Mouse (Mus musculus) fibroblast of lung, adult 2 months (primary cell): ENCODE results near the gene Il34.

Experiments used
- DNase-seq: peaks from one replicate; pipeline ENCODE4 v3.0.0-alpha.2; 2011; ENCODE audit warnings: low read depth

The Il34 gene

GRCm38 (mm10) chr8:110733036-110733435 is 72.7 kb downstream of the Il34 start:
- DNase-seq = no peak

GRCm38 (mm10) chr8:110731346-110731859 is 74.3 kb downstream of the Il34 start:
- no peak for DNase-seq

GRCm38 (mm10) chr8:110726893-110727292 is 78.8 kb downstream of the Il34 start:
- no peak for DNase-seq

DNA sequence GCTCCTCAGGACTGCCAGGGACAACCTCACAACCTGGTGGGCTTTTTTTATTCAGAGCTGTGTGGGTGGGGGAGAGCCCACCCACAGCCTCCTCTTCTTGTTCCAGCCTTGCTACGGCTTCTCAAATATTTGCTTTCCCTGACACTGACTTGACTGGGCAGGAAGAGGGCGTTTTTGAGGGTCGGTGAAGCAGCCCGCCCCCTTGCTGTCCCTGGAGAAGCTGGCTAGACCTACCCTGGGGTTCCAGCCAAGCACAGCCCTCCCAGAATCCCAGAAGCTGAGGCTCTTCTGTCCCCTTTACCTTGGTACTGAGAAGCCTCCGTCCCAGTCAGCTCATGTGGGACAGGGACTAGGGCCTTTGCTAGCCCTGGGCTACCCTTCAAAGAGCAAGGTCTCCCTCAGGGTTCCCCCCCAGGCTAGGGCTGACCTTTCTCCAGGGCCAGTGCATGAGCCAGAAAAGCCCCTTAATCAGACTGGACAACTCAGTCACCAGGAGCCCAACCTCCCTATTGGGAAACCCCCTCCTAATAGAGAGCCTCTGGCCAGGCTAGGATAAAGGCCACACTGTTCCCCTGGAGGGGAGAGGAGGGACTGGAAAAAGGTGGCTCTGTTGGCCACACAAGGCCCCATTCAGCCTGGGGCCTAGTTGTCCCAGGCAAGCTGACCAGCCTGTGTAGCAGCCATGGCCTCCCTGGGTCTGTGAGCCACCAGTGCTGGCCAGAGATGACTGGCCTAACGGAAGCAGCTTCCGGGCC is 80.5 kb downstream of the Il34 start:
- DNase-seq = peak; percentile 70

GRCm38 (mm10) chr8:110724493-110724892 is 81.2 kb downstream of the Il34 start:
- no peak for DNase-seq

DNA sequence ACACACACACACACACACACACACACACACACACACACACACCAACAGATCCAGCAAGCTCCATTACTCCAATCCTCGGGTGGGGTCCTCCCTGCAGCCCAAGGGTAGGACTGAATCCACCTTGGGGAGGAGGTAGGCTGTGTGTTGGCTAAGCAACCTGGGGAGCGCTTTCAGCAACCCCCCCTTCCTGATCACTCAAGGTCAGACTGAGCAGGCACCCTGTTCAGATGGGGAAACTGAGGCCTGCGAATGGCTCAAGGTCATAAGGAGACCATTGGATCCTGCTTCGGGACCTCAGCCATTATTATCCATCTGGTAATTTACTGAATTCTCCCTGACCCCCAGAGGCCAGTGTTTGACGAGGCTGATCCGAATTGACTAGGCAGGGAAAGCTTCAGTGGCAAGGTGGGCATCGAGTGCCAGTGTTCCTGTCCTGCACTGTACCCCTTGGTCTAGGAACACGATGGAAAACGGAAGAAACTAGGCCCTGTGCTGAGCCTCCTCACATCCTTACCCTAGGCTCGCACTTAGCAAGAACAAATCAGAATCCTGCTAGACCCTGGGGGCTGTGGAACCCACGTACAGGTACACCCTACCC is 83.2 kb downstream of the Il34 start:
- no peak for DNase-seq

DNA sequence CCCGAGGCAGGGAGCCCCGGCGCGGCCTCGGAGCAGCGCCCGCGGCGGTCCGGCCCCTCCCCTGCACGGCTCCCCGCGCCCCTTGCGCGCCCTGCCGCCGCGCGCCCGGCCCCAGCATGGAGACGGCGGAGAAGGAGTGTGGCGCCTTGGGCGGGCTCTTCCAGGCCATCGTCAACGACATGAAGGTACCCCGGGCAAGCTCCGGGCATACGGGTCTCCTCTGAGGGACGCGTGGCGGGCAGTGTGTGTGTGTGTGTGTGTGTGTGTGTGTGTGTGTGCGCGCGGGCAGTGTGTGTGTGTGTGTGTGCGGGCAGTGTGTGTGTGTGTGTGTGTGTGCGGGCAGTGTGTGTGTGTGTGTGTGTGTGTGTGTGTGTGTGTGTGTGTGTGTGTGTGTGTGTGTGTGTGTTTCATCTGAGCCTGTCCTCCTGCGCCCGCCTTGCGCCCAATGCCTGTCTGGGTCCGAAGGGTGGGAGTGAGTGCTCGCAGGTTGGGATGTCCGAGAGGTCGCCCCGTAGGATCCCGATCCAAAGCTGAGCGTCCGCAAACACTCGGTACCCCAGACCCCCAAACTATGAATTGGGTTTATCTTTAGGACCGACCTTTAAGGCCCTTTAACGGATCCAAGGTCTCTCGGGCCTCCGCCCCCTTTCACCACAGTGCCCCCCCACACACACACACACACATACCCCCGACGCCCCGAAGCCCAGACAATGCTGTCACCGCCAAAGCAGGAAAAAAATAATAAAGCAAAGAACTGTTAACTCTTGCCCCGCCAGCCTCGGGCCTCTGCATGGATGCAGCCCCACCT is 83.9 kb downstream of the Il34 start:
- no peak for DNase-seq

- DNase-seq = peak; percentile 78
Observed at GRCm38 (mm10) chr8:110720685-110721598, 84.8 kb downstream of the Il34 start, which contains the start of gene Mtss1l. Gene Mtss1l (plus strand): TSS chr8:110721476.

DNA sequence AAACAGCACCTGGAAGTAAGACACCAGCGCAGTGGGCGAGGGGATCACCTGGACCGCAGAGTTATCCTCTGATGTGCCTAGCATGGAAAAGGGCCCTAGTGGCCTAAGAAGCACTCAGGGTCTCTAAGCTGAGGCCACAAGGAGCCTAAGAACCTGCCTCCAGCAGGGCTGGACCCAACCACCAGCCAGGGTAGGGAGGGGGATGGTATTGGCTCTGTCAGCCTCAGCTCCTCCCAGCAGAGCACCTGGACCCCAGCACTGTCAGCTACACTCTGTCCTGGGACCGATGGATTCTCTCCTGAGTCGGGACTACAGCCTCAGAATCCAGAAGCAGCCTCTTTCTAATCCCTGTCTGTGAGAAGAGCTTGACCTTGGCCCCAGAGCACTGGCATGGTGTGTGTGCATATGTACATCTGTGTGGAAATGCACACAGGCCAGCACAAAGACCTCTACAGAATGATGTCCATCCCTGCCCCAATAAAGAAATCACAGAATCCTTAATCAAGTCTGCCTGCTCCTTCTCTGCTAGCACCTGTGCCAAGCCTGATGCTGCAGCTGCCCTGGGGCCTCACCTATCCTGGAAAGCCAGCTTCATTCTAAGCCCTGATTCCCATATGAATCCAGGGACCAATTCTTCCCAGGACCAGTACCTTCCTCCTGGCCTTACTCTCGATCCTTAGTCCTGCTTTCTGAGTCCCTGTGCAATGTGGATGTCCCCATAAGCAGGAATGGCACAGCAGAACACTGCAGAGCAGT is 85.6 kb downstream of the Il34 start:
- DNase-seq = no peak

DNA sequence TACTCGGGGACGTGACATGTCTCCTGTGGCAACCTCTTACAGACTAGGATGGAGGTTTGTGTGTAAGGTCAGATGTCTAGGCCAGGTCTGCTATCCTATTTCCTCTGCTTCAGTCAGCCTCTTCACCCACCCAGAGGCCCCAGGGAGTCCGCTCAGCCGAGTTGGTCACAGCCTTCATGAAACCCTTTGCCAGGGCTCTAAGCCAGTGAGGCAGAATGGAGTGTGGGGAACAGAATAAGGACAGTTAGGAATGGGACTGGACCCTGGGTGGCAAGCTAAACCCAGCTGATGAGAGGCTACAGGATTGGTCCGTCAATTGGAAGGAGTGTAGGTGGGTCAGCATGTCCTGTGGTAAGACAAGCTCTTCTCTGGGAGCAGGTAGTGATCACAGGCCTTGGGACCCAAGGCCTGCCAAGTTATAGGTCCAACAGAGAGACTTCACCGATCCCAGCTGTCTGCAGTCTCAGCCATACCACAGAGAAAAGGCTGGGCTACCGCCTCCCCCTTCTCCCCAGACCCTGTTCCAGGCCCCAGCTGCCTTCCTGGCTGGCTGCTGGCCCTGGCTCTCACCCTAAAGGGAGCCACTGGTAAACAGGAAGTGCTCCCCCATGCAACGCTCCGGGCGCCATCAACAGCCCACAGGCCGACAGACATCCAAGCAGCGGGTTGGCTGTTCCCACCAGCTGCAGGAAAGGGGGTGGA is 86.6 kb downstream of the Il34 start:
- DNase-seq = peak; percentile 66

- peak; percentile 85 for DNase-seq
Observed at GRCm38 (mm10) chr8:110718209-110718968, 87.3 kb downstream of the Il34 start.

- no peak for DNase-seq
Observed at GRCm38 (mm10) chr8:110717131-110717530, 88.6 kb downstream of the Il34 start.

DNA sequence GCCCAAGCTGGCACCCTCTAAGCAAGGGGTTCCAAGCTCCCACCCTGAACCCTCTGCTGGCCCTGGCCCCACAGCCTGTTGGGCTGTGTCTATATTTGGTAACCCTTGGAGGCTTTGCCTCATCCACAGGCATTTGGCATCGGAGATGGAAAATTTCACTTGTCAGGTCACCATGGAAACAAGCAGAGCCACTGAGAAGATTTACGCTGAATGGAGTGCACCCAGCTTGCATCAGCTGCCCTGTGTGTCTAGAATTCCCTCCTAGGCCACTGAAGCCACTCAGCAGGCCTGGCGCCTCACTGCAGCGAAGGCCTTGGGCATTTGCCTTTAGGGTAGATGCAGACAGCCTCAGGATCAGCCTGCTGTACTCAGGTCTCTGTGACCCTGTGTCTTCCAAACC is 89.6 kb downstream of the Il34 start:
- peak; percentile 93 for DNase-seq

DNA sequence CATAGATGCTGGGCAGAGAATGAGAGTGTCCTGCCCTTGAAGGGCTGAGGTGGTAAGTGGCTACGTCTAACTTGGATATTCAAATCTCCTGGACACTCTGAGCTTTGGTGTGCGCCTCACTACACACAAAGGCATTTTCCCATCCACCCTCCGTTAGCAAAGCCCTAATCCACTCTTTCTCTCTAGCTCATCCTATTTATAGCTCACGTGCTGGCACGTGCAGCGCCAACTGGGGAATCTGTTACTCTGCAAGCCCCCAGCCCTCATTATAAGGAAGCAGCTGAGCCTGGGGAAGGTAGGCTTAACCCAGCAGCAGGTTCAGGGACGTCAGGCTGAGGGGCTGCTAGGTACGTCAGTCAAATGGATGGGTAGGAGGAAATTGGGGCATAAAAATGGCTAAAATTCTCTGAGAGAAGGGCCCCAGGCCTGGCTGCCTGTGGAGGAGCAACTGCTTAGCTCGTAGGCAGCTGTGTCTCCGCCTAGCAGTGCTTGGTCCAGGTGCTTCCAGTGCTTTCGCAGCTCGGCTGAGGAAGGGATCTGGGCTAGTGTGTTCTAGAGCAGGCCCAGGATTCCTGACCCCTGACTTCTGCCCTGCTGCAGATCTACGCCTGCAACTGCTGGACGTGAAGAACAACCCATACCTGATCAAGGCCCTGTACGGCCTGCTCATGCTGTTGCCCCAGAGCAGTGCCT is 90.8 kb downstream of the Il34 start:
- DNase-seq = no peak

DNA sequence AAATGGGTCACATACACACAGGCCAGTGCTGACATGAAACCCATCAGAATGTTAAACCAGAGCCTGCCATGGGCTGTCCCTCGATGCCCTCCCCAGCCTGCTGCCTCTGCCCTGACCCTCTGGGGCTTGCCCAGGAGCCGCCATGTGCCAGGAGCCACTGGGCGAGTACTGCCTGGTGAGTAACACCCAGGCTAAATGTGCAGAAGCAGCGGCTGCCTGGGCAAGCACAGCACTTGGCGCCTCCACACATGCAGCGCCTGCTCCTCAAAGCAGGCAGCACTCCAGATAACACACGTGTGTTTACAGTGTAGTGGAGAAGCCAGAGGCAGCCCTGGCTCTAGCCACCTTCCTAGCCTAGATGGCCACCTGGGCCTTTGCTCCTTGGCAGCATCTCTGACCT is 92.7 kb downstream of the Il34 start:
- DNase-seq = peak; percentile 78

- no peak for DNase-seq
Observed at GRCm38 (mm10) chr8:110711271-110711934, 94.3 kb downstream of the Il34 start.

DNA sequence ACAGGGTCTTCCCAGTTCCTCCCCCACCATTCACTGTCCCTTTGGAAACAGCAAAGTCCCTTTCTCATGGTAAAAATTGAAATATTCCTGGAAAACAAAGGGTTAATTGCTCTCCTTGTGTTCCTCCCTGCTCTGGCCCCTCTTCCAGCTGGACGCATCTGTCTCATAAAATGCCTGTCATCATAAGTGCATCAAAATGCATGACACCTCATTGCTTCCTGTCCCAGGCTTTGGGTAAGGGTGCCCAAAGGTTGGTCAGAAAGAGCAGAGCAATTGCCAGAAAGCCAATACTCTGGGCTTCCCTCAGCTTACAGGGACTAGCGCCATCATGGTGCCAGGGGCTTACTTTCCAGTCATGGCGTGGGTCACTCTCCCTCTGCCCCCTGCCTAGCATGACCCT is 95.1 kb downstream of the Il34 start:
- no peak for DNase-seq

- no peak for DNase-seq
Observed at GRCm38 (mm10) chr8:110708429-110708828, 97.3 kb downstream of the Il34 start.
